Mouse (Mus musculus) neural tube, embryonic 15.5 days (tissue): ENCODE data around the gene Ivd. TPM values are rescaled to one million over a fixed set of nuclear protein-coding genes. Genes with fewer than 3 reads are reported as not detected.

Source experiments
- ATAC-seq: fragments of 200-750 bp; cut with Nextera tagmentation; 2 replicates; pipeline ENCODE4 v1.8.0; 2017; ENCODE audit warnings: mild to moderate bottlenecking, moderate TSS enrichment, moderate library complexity; ENCODE audit not compliant: low FRiP score
- H3K27ac ChIP-seq: fragments of 300-500 bp; sonication (generic); replicated peaks from 2 replicates; pipeline ENCODE4 v1.5.1; 2015; ENCODE audit warnings: mild to moderate bottlenecking, inconsistent platforms
- H3K27me3 ChIP-seq: fragments of 300-500 bp; sonication (generic); replicated peaks from 2 replicates; pipeline ENCODE4 v1.6.1; 2015; ENCODE audit warnings: inconsistent platforms
- H3K36me3 ChIP-seq: fragments of 300-500 bp; sonication (generic); 2 replicates; pipeline ENCODE4 v1.6.1; 2015; ENCODE audit warnings: inconsistent platforms
- H3K4me1 ChIP-seq: fragments of 300-500 bp; sonication (generic); 2 replicates; pipeline ENCODE4 v1.6.1; 2015; ENCODE audit warnings: inconsistent platforms
- H3K4me2 ChIP-seq: fragments of 300-500 bp; sonication (generic); 2 replicates; pipeline ENCODE4 v1.6.1; 2015; ENCODE audit warnings: inconsistent platforms, mild to moderate bottlenecking, moderate library complexity
- H3K4me3 ChIP-seq: fragments of 300-500 bp; sonication (generic); replicated peaks from 2 replicates; pipeline ENCODE4 v1.5.1; 2015; ENCODE audit warnings: mild to moderate bottlenecking, inconsistent platforms
- H3K9ac ChIP-seq: fragments of 300-500 bp; sonication (generic); replicated peaks from 2 replicates; pipeline ENCODE4 v1.6.1; 2015; ENCODE audit warnings: mild to moderate bottlenecking, inconsistent platforms
- H3K9me3 ChIP-seq: fragments of 300-500 bp; sonication (generic); replicated peaks from 2 replicates; pipeline ENCODE4 v1.6.1; 2016; ENCODE audit warnings: inconsistent platforms
- WGBS: fragments of 180-500 bp; shearing (Covaris S2); methylation state at CpG from one replicate; pipeline ENCODE4 v1.1.7; 2015; ENCODE audit warnings: mixed read lengths; 5-methylcytosine and 5-hydroxymethylcytosine counted together
- polyA plus RNA-seq: library from polyadenylated mRNA; unstranded; fragments of >200 nt; fragmentation: Nextera tagmentation; extraction: Ambion mirVana; gene quantifications from 2 replicates; pipeline ENCODE4 v1.2.1, GENCODE M21; 2015

The Ivd gene
- polyA plus RNA-seq, 1 experiment from 2014 or later, result 51.9 TPM

DNA sequence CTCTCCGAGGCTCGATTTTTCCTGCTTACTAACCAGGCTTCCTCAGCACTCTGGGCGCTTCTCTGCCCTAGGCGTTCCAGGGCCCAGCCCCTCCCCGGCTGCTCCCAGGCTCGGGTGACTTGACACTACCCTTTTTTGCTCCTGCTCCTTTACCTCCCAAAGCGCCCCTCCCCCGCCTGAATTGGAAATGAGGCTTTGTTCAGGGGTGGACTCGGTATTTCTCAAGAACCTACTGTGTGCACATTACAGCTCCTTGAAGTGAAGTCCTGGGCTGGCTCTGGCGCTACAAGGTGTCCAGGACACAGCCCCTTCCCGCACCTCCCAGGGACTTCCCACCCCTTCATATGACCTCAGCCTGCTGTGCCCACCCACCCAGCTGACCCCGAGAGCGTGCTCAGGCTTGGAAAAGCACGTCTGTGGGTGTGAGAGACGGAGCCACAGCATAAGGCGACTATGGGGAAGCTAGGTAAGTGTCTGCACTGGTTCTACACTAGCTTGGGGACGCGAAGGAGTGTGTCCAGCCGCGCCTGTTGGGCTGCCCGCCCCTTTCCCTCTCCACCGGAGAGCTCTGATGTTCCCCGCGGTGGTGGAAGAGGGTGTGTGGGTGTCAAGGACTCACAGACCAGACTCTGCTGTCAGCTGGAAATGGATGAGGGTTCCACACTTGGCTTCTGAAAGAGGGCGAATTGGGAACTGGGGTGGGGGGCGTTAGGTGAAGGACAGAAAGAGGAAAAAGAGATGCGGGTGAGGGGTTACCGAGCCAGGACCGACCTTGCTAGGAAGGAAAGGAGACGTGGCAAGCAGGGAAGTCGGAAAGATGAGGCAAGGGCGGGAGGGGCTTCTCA, 38.4 kb downstream of the Ivd start, which contains the start of gene Bahd1:
Bahd1 (plus strand) TSS at position 397 of the 845 bp plus-strand sequence.
- peak; percentile 8 for ATAC-seq
- Histone ChIP-seq H3K4me3 (peak within 1 kb of the TSS; percentile 93), H3K27ac (no peak within 1 kb of the TSS), H3K4me2 (peak within 1 kb of the TSS; percentile 100), H3K27me3 (peaks cover 49% of the 10 kb centered on the region), H3K4me1 (peaks cover 60% of the 10 kb centered on the region), H3K9ac (peak within 1 kb of the TSS; percentile 60), H3K36me3 (no peaks in the 10 kb centered on the region), H3K9me3 (no peaks in the 10 kb centered on the region)
- under 1% methylated on average over 32 of the region's 32 CpGs for WGBS

DNA sequence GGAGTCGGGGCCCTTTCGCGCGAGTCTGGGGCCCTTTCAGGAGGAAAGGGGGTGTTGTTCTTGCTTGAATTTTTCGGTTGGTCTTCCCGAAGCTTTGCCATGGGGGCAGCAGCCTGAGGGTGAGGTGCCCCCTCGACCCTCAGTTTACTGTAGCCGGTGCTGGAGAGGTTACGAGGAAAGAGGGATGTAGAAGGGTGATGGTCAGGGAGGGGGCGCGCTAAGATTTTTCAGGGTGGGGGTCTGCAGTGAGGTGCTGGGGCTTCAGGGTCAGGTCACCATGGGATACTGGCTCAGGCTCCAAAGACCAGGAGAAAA, 39.0 kb downstream of the Ivd start:
- 0% methylated on average over 11 of the region's 11 CpGs for WGBS
- H3K4me1 ChIP-seq, result peaks cover 66% of the 10 kb centered on the region
- no peaks in the 10 kb centered on the region for H3K36me3 ChIP-seq
- no peak overlapping the region for H3K27ac ChIP-seq
- peak overlapping the region; percentile 100 for H3K4me2 ChIP-seq
- H3K27me3 ChIP-seq, result peaks cover 43% of the 10 kb centered on the region
- peak overlapping the region; percentile 93 for H3K4me3 ChIP-seq
- peak overlapping the region; percentile 60 for H3K9ac ChIP-seq
- ATAC-seq, result peak; percentile 13; the same call in 1 of the 2 replicates
- H3K9me3 ChIP-seq, result no peaks in the 10 kb centered on the region

DNA sequence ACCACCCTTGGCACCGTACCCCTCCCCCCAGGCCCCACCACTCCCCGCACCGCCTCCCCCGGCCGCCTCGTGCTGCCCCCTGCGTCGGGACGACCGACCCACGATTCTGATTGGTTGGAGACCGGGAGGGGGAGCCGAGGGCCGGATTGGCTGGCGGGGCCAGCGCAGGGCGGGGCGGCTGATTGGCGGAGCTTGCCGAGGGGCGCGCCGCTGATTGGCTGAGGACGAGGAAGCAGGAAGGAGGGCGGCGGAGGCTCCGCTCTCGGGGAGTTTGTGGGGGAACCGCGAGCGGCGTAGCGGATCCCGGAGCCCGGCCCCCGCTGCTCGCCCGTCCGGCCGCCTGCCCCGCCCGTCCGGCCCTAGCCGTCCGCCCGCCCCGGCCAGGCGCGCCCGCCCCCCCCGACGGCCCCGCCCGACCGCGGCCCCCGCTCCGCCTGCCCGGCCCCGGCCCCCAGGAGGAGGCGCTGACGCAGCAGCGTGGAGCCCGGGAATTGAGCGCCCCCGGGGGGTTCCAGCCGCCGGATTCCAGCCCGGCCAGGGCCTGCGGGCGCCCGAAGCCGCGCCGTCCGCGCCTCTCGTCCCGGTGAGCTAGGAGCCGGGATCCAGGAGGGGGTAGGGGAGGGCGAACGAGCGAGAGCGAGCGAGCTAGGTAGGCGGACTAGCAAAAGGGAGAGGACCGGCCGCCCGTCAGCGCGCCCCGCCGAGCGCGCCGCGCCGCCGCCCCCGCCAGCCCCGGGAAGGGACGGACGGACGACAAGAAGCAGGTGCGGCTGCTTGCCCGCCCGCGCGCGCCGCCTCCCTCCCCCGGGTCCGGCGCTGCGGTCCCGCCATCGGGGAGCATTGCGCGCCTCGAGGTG, 39.6 kb downstream of the Ivd start:
- peaks cover 37% of the 10 kb centered on the region for H3K27me3 ChIP-seq
- H3K4me2 ChIP-seq, result peak overlapping the region; percentile 100
- ATAC-seq, result peak; percentile 94
- H3K4me1 ChIP-seq, result peaks cover 68% of the 10 kb centered on the region
- WGBS, result 1% methylated on average over 70 of the region's 120 CpGs
- H3K9me3 ChIP-seq, result no peaks in the 10 kb centered on the region
- H3K4me3 ChIP-seq, result peak overlapping the region; percentile 93
- peak overlapping the region; percentile 87 for H3K27ac ChIP-seq
- peak overlapping the region; percentile 91 for H3K9ac ChIP-seq
- no peaks in the 10 kb centered on the region for H3K36me3 ChIP-seq

DNA sequence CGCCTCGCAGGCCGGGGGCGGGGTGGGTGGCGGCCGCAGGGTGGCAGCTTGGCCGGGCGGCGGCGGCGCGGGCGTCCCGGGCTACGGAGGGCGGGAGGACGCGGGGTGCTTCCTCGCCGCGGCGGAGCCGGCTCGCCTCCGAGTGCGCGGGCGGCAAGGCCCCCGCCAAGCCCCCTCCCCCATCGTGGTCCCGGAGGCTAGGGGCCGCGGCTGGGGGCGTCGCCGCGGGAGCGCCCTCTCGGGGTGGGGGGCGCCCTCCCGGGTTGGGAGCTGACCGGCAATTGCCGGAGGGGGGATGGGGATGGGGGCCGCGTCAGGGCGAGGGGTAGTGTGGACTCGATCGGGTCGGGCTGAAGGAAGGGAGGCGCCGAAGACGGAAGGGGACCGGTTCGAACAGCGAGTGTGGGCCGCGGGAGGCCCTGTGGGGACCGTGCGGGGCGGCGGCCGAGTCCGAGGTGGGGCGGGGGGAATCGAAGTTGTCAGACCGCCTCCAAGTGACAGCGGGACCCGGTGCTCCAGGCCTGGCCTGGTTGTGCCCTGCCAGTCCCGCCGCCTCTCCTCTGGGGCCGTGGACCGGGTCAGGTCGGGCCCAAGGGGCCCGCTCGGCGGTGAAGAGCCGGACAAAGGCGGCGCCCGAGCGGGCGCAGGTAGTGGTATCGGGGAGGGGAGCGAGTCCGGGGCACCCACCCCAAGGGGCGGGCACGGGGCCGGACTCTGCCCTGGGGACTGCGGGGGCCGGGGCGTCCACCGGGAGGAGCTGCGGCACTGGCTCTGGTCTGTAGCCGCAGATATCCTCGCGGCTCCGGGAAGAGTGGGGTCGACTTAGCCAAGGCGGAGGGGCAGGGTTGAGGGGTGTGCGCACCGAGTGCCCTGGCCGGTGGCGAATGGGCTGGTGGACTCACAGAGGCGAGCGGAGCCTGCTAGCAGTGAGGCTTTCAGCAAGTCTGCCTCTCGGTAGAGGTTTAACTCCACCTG, 40.6 kb downstream of the Ivd start:
- ATAC-seq, result peak; percentile 7; the same call in 1 of the 2 replicates
- Histone ChIP-seq H3K27ac (peak overlapping the region; percentile 87), H3K36me3 (no peaks in the 10 kb centered on the region), H3K4me2 (peak overlapping the region; percentile 100), H3K4me3 (peak overlapping the region; percentile 93), H3K27me3 (peaks cover 29% of the 10 kb centered on the region), H3K9ac (peak overlapping the region; percentile 91), H3K9me3 (no peaks in the 10 kb centered on the region), H3K4me1 (peaks cover 60% of the 10 kb centered on the region)
- WGBS, result 1% methylated on average over 80 of the region's 106 CpGs

DNA sequence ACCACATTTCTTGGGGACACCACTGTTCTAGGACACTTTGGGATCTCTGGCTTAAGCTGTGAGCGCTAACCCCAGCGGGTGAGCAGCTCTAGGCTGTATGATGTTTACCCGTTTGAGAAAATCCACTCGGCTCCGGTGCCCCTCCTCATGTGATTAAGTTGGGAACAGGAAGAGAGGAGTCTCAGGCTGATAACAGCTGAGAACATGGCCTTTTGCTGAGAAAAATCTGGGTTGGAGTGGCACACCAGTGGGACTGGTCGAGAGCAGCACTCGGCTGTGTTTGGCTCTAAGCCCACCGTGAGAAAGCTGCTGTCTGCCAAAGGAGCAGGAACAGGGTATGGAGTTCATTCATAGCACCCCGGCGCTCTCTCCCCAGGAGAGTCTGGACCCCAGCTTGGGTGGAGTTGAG, 41.6 kb downstream of the Ivd start:
- H3K27ac ChIP-seq, result no peak overlapping the region
- no peak for ATAC-seq

DNA sequence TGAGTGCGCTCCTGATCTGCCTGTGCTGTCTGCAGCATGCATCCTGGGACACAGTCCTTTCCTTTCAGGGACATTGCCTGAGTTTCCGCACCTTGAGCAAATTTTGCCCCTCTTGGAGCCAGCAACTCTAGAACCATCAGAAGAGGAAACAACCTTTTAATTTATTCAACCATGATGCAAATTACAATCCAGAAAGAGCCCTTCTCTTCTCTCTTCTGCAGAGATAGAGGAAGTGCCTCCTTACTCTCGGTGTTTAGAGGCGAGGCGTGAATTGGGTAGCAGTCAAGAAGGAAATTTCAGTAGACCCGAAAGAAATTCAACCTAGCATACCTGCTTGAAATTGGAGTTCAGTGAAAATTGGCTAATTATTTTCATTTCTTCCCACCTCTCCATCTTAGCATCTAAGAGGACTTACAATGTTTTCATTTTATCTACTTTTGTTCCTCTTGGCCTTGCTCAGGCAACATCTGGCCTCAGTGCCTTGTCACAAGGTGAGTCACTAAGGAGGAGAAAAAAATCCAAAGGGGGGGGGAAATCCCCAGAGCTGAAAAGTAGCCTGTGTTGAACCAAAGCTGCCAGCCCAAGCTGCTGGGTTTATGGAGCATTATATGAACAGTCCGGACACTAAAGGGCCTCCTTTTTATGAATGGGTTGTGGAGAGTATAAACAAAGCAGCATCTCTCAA, 43.8 kb downstream of the Ivd start:
- Histone ChIP-seq H3K9me3 (no peaks in the 10 kb centered on the region), H3K4me2 (no peak overlapping the region), H3K4me1 (peaks cover 48% of the 10 kb centered on the region), H3K36me3 (no peaks in the 10 kb centered on the region), H3K4me3 (no peak overlapping the region), H3K27ac (no peak overlapping the region), H3K9ac (no peak overlapping the region), H3K27me3 (no peaks in the 10 kb centered on the region)
- no peak for ATAC-seq
- WGBS, result 77% methylated on average over 7 of the region's 7 CpGs

More for the DNA sequence above, 41.6 kb downstream of the Ivd start:
- Histone ChIP-seq H3K27me3 (peaks cover 19% of the 10 kb centered on the region), H3K9me3 (no peaks in the 10 kb centered on the region), H3K4me2 (peak overlapping the region; percentile 100), H3K4me1 (peaks cover 50% of the 10 kb centered on the region), H3K36me3 (no peaks in the 10 kb centered on the region), H3K9ac (peak overlapping the region; percentile 91), H3K4me3 (peak overlapping the region; percentile 93)
- WGBS, result 10% methylated on average over 10 of the region's 10 CpGs

DNA sequence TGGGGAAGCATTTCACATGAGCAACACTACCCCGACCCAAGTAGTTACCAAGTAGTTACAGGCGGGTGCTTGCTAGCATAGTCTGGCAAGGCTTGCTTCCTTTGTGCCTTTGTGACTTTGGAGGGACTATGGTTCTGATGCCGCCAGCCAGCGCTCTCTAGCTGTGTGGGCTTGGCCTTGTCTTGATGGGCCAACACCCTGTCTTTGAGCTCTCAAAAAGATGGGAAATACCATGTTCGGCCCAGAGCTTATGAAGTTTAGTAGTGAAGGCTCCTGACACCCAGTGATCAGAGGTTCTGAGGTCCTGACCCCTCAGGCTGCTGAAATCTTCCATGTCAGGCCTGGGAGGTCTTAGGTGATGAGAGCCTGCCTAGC, 44.4 kb downstream of the Ivd start:
- Histone ChIP-seq H3K4me1 (peaks cover 45% of the 10 kb centered on the region), H3K36me3 (no peaks in the 10 kb centered on the region), H3K4me3 (no peak overlapping the region), H3K9ac (no peak overlapping the region), H3K27ac (no peak overlapping the region), H3K27me3 (no peaks in the 10 kb centered on the region), H3K9me3 (no peaks in the 10 kb centered on the region), H3K4me2 (no peak overlapping the region)
- WGBS, result 64% methylated on average over 5 of the region's 5 CpGs
- ATAC-seq, result no peak

DNA sequence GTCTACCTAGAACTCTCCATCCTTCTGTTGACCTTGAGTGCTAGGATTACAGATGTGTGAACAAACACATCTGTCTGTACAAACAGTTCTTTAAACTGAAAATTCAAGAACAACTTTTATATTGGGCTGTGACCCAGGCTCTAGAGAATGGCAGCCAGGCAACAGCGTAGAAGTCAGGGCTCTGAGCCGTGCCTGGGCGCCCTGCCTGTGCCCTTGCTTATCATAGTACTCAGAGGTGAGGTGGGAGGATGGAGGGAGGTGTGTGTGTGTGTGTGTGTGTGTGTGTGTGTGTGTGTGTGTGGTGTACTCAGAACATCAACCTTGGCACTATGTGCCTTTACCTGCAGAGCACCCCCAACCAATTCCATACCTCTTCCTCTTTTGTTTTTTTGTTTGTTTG, 46.0 kb downstream of the Ivd start:
- 89% methylated on average over 3 of the region's 3 CpGs for WGBS
- no peak overlapping the region for H3K4me2 ChIP-seq
- H3K9ac ChIP-seq, result no peak overlapping the region
- peaks cover 49% of the 10 kb centered on the region for H3K4me1 ChIP-seq
- H3K36me3 ChIP-seq, result no peaks in the 10 kb centered on the region
- H3K27me3 ChIP-seq, result no peaks in the 10 kb centered on the region
- H3K27ac ChIP-seq, result no peak overlapping the region
- no peaks in the 10 kb centered on the region for H3K9me3 ChIP-seq
- no peak for ATAC-seq
- no peak overlapping the region for H3K4me3 ChIP-seq

DNA sequence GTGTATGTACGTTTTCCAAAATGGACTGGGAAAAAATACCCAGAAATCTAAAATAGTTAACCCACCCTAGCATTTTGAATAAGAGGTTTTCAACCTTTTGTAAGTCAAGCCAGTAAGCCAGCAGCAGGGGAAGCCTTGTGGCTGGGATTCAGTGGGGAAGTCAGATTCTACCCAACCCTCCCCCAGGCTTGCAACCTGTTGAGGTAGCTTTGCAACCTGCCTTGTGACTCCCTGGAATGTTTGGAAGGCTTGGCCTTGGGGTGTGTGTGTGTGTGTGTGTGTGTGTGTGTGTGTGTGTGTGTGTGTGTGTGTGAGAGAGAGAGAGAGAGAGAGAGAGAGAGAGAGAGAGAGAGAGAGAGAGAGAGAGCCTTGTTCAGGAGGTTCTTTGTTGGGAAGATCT, 47.4 kb downstream of the Ivd start:
- H3K4me3 ChIP-seq, result no peak overlapping the region
- no peaks in the 10 kb centered on the region for H3K9me3 ChIP-seq
- no peak overlapping the region for H3K9ac ChIP-seq
- no peaks in the 10 kb centered on the region for H3K36me3 ChIP-seq
- no peak overlapping the region for H3K27ac ChIP-seq
- ATAC-seq, result no peak
- no peak overlapping the region for H3K4me2 ChIP-seq
- peaks cover 49% of the 10 kb centered on the region for H3K4me1 ChIP-seq
- 76% methylated on average over 1 of the region's 1 CpGs for WGBS
- H3K27me3 ChIP-seq, result no peaks in the 10 kb centered on the region

DNA sequence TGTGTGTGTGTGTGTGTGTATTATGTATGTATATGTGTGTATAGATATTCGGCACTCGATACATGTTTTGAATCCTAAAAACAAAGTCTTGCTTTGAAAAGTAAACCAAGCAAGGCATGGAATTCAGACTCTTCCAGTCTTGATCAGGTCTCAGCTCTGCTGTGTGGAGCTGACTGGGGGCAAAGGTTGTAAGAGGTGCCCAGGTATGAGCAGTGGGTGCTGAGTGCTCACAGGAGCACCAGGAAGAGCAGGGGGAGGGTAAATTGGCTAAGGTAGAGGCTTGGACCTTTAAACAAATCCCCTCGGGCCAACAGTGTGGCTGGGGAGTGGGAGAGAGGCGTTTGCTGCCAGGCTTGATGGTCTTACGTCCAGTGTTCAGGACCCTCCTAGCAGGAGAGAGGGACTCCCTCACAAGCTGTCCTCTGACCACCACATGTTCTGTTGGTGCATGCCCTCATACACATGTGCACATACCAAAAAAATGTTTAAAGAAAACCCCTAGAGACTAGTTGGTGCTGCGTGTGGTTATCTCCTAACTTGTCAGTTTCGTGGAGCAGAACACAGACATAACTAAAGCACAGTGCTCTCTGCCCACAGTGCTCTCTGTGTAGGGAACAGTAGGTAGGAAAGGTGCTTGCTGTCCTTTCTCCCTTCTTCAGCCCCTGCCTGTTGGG, 49.0 kb downstream of the Ivd start:
- Histone ChIP-seq H3K27ac (no peak overlapping the region), H3K9ac (no peak overlapping the region), H3K4me1 (peaks cover 46% of the 10 kb centered on the region), H3K4me3 (no peak overlapping the region), H3K4me2 (no peak overlapping the region), H3K9me3 (no peaks in the 10 kb centered on the region), H3K36me3 (no peaks in the 10 kb centered on the region), H3K27me3 (no peaks in the 10 kb centered on the region)
- no peak for ATAC-seq
- 86% methylated on average over 7 of the region's 7 CpGs for WGBS
